Mouse (Mus musculus): ENCODE measurements around the gene E130114P18Rik. TPM values are rescaled to one million over a fixed set of nuclear protein-coding genes. Genes with fewer than 3 reads are reported as not detected.

The E130114P18Rik gene
- total RNA-seq, 2 experiments from 2014 or later: 6.9 to 7.6 TPM

- DNase-seq (ENCODE audit: low spot score in 2 of 2): no peak
These were observed 28.3 kb upstream of the E130114P18Rik start for GRCm38 (mm10) chr4:97805896-97806808.

- DNase-seq (ENCODE audit: low spot score in 2 of 2): no peak
These were observed 27.4 kb upstream of the E130114P18Rik start for GRCm38 (mm10) chr4:97805255-97805654.

GRCm38 (mm10) chr4:97804638-97805037 lies 26.8 kb upstream of the E130114P18Rik start:
- no peak for DNase-seq (ENCODE audit: low spot score in 2 of 2)

- no peak for DNase-seq (ENCODE audit: low spot score in 2 of 2)
These were observed 25.9 kb upstream of the E130114P18Rik start for GRCm38 (mm10) chr4:97803791-97804190.

GRCm38 (mm10) chr4:97796505-97796904 lies 18.6 kb upstream of the E130114P18Rik start:
- DNase-seq (ENCODE audit: low spot score in 2 of 2): peak in 1 of 2 experiments; percentile 41

GRCm38 (mm10) chr4:97795957-97796356 lies 18.1 kb upstream of the E130114P18Rik start:
- peak in 1 of 2 experiments; percentile 55 for DNase-seq (ENCODE audit: low spot score in 2 of 2)

- DNase-seq (ENCODE audit: low spot score in 2 of 2): no peak
These were observed 17.0 kb upstream of the E130114P18Rik start for GRCm38 (mm10) chr4:97794865-97795264.

- no peak for DNase-seq (ENCODE audit: low spot score in 2 of 2)
These were observed 16.1 kb upstream of the E130114P18Rik start for GRCm38 (mm10) chr4:97793931-97794330.

- DNase-seq (ENCODE audit: low spot score in 2 of 2): no peak
These were observed 10.7 kb upstream of the E130114P18Rik start for GRCm38 (mm10) chr4:97788537-97788936.

- DNase-seq (ENCODE audit: low spot score in 2 of 2): peak in 1 of 2 experiments; percentile 56
These were observed 9.6 kb upstream of the E130114P18Rik start for GRCm38 (mm10) chr4:97787515-97787914.

- no peak for DNase-seq (ENCODE audit: low spot score in 2 of 2)
These were observed 8.7 kb upstream of the E130114P18Rik start for GRCm38 (mm10) chr4:97786571-97786970.

GRCm38 (mm10) chr4:97785547-97786271 lies 7.8 kb upstream of the E130114P18Rik start:
- peak in 1 of 2 experiments; percentile 60 for DNase-seq (ENCODE audit: low spot score in 2 of 2)

- DNase-seq (ENCODE audit: low spot score in 2 of 2): peak in 1 of 2 experiments; percentile 45
These were observed 6.4 kb upstream of the E130114P18Rik start for GRCm38 (mm10) chr4:97784236-97784635.

- peak in 1 of 2 experiments; percentile 36 for DNase-seq (ENCODE audit: low spot score in 2 of 2)
These were observed 5.4 kb upstream of the E130114P18Rik start for GRCm38 (mm10) chr4:97783073-97783879.

GRCm38 (mm10) chr4:97782497-97782896 lies 4.6 kb upstream of the E130114P18Rik start:
- no peak for DNase-seq (ENCODE audit: low spot score in 2 of 2)

GRCm38 (mm10) chr4:97782069-97782468 lies 4.2 kb upstream of the E130114P18Rik start:
- no peak for DNase-seq (ENCODE audit: low spot score in 2 of 2)

- no peak for DNase-seq (ENCODE audit: low spot score in 2 of 2)
These were observed 3.0 kb upstream of the E130114P18Rik start for GRCm38 (mm10) chr4:97780666-97781435.

GRCm38 (mm10) chr4:97780024-97780423 lies 2.1 kb upstream of the E130114P18Rik start:
- DNase-seq (ENCODE audit: low spot score in 2 of 2): peak in 1 of 2 experiments; percentile 41

GRCm38 (mm10) chr4:97779003-97779930 lies 1.4 kb upstream of the E130114P18Rik start:
- peak in 1 of 2 experiments; percentile 43 for DNase-seq (ENCODE audit: low spot score in 2 of 2)
